Mouse (Mus musculus) 3134 (cell line): ENCODE results near the gene Pycard.
A peak's percentile ranks its signal among the peaks of the same experiment; 100 is the strongest.
"Not testable (repeated sequence)": the region's sequence is repeated elsewhere in the genome, so short reads cannot be mapped to it uniquely, and the experiment has no call there.

Experiments
- DNase-seq: peaks from one replicate; pipeline ENCODE4 v3.0.0-alpha.2; 2011; ENCODE audit warnings: low spot score; ENCODE audit not compliant: insufficient read length; ENCODE audit errors: extremely low read depth

Pycard gene

DNA sequence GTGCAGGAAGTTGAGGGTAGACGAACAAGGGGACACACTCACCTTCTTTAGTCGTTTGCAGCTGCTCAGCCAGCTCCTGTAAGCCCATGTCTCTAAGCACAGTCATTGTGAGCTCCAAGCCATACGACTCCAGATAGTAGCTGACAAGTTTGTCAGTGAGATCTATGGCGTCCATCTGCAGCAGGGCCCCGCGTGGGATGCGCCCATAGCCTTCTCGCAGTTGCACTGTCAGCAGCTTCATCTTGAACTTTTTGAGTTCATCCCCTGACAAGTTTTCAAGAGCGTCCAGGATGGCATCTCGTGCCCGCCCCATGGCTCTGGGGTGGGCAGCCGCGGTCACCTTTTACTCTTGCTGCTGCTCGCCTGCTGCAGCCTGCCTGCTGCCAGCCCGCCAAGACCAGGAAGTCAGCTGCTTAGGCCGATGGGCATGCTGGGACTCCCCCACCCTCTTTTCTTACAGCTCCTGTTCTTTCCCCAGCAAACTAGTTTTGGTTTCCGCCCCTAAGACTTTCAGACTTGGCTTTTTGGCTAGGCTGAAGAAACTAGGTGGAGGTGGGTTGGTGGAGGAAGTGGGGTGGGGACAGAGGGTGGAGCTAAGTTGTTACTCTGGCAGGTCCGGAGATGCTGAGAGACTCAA, at the start of gene Pycard:
Gene Pycard (minus strand): TSS at position 527 of the 637 bp plus-strand sequence.
- peak; percentile 25 for DNase-seq

DNA sequence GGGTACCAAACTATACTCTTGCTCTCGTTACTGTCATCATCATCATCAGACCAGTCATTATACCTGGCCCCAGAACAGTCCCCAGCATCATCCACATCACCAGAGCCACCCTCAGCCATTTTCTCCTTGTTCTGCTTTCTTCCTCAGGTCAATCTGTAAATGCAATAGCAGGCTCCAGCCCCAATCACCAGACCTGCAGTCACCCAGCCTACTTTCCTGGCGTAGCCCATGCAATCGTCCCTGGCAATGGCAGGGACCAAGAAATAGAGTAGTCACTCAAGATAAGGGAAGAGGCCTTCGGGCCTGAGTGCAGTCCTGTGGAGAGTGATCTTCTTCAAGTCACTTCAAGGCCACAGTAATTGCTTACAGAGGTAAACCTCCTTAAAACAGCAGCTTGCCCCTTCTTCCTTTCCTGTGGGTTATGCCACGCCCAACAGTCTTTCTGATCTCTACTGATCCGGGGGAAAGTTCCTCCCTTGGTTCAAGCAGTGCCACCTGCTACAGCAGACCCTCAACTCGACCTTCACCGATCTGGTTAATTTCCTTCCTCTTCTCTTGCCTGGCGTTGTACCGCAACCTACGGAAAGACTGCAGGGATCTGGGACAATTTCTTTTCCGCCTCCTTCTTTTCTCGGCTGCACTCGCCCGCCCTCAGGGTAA, 48.6 kb upstream of the Pycard start:
- DNase-seq: not testable (repeated sequence)

DNA sequence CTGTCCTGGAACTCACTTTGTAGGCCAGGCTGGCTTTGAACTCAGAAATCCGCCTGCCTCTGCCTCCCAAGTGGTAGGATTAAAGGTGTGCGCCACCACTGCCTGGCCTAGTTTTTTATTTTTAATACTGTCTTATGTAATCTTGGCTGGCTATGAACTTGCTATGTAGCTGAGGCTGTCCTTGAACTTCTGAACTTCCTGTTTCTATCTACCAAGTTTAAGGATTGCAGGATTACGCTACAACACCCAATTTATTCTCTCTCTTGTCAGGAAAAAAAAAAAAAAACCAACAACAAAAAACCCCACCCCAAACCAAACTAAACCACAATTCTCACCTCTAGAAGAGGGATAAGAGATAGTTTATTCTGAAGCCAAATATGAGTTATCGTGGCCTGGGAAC, 39.9 kb upstream of the Pycard start:
- no peak for DNase-seq

DNA sequence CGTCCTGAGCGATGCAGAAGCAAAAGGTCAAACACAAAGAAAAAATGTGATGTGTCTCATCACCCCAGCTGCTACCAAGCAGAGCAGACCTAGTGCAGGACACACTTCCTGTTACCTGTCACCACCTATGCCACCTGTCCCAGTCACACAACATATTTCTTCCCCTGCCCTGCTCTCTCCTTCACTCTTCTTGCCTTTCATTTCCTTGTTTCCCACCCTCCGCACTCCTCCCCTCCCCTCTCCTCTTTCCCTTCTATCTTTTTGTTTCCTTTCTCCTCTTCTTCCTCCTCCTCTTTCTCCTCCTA, 39.3 kb upstream of the Pycard start:
- DNase-seq: no peak

DNA sequence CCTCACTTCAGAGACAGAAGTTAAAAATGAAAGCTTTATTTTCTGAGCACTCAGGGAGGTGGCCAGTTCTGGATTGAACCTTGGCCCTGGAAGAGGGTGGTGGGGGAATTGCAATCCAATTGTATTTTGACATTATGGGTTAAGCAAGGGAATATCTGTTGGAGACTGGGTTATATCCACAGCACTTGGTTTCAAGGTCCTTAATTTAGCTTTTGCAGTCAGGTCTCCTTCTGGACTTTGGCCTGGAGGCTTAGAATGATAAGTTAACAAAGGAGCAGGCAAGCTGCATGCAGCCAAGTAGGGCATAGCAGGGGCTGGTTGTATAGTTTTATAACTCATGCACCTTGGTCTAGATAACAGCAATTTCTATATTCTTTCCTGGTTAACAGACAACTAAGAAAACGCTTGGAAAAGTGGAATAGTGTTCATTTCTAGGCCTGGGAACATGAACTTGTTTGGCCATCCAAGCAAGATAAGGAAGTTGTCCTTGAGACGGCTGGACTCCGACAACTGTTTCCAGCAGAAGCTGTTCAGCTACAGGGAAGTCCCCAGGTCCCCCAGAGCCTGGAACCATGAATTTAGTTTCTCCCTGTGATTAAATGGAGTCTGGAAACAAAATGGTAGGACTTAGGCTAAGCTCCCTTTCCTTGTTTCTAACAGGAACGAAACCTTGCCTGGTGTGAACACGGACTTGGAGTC, 38.8 kb upstream of the Pycard start:
- no peak for DNase-seq

DNA sequence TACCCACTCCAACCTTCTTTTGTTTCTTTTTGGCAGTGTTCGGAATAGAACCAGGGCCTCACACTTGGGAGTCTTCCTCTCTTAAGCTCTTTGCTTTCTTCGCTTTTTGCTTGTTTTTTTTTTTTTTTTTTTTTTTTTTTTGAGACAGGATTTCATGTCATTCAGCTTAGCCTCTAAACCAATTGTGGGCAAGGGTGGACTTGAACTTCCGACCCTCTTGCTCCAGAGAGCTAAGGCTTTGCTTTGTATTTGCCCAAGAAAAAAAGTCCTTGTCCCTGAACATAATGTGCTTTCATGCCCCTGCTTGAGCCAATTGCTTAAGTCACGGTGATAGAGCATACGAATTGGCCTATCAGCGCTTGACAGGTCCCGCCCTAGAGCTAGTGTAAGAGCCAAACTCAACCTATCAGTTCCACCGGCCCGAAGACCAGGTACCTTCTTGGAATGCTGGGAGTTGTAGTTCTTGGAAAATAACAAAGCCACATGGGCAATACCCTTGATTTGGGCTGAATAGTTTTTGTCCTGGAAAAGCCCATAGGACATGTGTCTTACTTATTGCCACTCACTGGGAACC, 37.8 kb upstream of the Pycard start:
- peak; percentile 40 for DNase-seq

DNA sequence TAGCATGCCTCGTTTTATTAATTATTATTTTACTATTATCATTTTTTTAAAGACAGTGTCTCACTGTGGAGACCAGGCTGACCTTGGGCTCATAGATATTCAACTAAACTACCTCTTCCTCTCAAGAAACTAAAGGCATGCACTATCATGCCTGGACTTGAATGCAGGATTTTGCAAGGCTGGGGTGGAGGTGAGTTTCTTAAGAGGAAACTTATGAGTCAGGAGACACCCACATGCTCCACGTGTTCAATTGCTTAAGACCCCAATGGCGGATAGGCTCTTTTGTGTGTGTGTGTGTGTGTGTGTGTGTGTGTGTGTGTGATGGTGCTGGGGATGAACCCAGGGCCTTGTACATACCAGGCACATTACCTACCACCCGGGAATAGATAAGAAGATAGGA, 31.7 kb upstream of the Pycard start:
- no peak for DNase-seq

DNA sequence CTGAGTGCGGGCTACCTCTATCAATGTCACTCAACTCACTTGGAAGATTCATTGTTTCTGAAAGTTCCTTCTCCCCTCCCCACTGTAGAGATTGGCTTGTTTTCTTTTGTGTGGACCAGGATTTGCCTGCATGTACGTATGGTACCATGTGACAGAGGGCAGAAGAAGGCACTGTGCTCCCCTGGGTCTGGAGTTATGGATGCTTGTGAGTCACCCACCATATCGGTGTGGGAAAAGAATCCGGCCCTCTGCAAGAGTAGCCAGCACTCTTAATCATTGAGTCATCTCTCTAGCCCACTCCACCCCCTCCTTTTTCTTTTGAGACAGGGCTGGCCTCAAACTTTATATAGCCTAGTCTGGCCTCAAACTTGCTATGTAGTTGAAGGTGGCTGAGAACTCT, 31.3 kb upstream of the Pycard start:
- DNase-seq: peak; percentile 49

DNA sequence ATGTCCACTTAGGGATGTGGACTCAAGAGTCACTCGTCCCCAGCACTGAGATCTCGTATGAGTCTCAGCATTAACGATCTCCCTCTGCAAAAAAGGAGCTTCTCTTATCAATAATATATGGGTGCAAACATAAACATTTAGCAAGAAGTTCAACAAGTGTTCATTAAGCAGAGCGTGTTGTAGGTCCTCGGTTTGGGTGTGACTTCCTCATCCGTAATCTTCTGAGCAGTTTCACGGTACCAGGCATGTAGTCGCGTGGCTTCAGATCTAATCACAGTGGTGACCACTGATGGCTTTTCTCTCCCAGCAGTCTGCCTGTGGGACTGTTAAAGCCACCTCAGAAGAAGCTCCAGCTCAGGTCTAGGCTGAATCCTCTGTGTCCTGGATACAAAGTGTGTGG, 30.7 kb upstream of the Pycard start:
- DNase-seq: no peak

DNA sequence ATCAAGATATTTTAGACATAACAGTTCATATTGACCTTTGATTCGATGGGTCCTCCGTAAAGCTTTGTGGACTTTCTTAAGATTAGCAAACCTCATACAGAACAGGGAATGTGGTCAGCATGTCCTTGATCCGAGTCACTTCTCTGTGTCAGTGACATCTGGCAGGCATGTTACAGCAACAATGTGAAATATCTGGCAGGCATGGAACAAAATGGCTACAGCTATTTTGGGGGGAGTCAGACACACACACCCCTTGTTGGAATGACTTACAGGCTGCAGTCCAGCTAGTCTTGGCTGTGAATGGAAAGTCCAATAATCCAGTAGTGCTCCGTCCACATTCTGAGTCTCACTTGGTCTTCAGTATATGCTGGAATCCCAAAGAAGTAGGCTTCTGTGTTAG, 29.9 kb upstream of the Pycard start:
- DNase-seq: no peak

DNA sequence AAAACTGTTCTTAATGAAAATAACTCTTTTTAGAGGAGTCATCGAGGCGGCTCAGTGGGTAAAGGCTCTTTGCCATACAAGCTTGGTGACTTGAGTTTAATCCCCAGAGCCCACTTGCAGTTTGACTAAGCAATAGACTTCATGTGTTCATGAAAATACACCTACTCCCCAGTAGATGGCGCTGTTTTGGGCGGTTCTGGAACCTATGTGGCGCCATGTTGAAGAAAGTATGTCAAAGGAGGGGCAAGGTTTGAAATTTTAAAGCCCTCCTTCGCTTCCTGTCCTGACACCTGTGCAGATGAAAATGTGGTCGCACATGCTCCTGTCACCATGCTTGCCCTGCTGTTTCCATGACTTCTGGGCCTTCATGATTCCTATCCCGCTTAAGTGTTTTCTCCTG, 29.3 kb upstream of the Pycard start:
- no peak for DNase-seq

DNA sequence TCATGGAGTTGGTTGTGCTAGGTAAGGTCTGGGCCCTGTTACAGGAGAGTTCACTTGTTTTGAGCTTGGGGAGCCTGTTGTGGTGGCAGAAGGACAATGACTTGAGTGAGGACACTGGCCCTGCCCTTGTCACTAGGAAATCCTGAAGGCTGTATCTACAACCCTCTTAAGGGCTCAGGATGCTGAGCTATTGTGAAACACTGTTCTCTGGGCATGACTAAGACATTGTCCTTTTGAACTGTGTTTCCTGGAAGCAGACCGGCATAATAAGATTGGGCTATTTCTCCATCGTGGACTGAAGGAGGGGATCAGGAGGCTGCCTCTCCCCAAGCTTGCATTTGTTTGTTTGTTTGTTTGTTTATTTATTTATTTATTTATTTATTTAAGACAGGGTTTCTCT, 25.5 kb upstream of the Pycard start:
- DNase-seq: no peak

DNA sequence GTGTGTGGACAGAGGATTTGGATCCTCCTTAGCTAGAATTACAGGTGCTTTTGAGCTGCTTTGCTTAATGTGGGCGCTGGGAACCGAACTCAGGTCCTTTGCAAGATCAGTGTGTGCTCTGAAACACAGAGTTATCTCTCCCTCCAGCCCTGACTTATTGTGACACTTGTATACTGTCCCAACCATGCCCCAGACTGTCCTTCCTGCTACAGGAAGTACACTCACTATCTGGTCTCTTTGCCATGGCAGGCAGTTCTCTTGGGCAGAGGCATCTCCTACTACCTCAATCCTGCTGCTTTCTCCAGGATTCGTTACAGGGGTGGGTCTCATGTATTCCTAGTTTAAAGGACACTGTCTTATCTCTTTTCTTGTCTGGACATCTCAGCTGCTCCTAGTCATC, 24.6 kb upstream of the Pycard start:
- no peak for DNase-seq

DNA sequence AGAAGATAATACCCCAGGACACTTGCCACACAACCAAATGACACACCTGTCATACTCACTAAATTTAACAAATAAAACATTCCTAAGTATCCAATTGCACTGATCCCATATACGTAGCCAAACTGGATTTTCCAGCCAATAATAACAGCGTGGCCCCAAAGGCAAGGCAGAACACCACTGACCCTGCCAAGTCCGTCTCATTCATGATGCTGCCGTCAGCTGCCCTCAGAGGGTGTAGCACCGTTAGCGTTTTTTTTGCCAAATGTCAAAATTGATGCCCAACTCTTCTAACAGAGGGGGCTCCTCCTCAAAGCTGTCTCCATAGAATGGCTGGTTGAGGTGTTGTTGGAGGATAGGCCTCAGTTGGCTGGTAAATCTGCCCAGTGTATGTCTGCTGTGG, 23.0 kb upstream of the Pycard start:
- DNase-seq: no peak

DNA sequence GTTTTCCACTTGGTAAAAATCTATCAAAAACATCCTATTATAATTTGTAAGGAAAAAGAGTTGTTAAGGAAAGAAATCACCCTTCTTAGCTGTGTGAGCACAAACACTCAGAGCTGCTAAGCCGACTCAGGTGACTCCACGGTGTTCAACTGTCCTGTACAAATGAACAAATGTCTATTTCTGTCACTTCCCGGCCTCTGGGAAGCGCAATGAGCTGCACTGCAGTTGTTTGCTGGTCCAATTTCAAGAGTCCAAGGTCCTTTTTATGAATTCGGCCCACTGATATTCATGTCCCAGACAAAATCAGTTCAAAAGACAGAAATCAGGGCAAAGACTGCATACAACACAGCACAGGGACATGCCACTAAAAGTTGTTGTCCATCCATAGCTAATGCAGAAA, 22.5 kb upstream of the Pycard start:
- DNase-seq: not testable (repeated sequence)

DNA sequence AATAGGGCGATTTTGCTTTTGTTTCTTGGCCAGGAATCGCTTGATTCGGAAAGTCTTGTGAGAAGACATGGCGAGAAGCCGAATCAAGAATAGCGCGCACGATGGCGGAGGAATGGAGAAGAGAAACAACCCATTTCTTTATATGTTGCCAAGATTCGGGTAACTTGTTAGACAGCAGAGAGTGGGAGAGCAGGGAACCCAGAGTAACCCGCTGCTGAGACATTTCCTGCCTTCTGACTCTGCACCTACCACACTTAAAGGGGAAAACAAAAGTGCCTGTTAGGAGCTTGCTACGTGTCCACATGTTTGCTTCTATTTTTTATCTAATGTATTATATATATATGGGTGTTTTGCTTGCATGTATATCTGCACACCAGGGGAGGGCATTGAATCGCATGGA, 19.4 kb upstream of the Pycard start:
- no peak for DNase-seq

DNA sequence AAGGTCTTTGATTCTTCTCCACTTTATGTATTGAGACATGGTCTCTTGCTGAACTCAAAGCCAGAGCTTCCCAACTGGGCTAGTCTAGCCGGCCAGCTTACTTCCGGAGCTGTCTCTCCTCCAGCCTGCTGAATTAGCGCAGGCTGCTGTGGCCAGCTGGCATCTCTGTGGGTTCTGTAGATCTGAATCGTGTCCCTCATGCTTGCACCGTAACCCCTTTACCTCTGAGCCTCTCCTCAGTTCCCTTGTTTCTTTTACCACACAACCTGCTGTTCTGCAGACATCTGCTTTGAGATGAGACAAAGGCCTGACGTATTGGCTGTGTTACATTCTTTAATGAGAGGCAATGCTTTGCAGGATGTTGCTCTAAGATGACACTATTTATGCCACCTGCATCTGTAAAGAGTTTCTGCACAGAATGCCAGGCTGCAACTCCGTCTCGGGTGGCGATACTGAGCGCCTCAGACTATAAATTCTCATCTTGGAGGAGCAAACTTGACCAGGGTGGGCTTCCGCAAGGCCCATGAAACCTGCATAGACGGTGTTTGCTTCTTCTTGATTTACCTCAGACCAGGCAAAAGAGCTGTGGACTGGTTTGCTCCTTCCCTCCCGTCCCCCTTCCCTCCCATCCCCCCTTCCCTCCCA, 18.6 kb upstream of the Pycard start:
- DNase-seq: no peak

DNA sequence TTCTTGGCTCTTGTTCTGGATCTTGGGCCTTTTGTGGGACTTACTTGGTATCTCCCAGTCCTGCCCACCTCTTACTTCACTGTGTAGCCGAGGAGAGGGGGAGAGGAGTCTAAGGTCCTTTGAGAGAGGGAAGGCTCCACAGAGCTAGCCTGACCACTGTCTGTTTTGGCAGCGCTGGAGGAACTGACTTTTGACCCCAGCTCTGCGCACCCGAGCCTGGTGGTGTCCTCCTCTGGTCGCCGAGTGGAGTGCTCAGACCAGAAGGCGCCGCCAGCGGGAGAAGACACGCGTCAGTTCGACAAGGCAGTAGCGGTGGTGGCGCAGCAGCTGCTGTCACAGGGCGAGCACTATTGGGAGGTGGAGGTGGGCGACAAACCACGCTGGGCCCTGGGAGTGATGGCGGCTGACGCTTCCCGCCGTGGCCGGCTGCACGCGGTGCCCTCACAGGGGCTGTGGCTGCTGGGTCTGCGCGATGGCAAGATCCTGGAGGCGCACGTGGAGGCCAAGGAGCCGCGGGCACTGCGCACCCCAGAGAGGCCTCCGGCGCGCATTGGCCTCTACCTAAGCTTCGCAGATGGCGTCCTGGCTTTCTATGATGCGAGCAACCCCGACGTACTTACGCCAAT, 16.2 kb upstream of the Pycard start:
- DNase-seq: no peak

DNA sequence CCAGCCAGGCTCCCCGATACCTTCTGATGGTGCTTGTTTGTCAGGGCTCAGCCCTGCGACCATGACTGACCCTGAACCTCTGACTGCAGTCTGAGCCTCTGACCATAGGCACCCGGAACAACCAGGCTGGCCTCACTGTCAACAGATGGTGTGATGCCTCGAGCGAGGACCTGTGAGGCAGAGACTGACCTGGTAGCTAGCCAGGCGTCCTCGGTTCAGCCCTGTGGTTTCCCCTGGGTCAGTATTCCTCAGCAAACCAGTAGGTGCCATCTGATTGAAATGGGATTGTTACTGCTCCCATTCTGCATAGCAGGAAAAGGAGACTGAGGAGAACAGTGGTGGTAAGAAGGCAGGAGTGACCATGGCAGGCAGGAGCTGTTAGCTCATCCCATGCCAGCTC, 12.5 kb upstream of the Pycard start:
- no peak for DNase-seq

DNA sequence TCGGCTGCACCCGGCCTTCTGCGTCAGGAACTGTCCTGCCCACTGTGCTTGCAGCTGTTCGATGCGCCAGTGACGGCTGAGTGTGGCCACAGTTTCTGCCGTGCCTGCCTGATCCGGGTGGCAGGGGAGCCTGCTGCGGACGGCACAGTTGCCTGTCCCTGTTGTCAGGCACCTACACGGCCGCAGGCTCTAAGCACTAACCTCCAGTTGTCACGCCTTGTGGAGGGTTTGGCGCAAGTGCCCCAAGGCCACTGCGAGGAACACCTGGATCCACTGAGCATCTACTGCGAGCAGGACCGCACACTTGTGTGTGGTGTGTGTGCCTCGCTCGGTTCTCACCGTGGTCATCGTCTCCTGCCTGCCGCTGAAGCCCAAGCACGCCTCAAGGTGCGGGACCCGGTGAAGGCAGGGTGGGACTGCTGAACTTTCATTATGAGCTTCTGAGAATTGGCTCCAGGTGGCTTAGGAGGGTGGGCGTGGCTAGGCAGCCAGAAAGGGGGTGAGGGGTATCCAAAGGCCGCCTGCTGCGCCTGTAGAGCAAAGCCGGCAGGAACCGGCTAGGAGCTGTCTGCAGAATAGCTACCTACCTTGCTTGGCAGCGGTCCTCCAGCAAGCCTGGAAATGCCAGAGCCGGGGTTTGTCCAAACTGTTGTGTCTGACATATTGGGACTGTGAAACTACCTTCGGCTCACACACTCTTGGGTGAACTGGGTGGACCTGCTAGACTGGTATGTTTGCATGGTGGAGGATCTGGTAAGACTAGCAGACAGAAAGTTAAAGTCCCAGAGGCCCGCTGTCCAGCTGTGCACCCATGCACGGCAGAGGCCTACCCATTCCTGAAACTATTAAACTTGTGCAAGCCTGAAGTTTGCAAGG, 11.1 kb upstream of the Pycard start:
- no peak for DNase-seq
